Mouse (Mus musculus): ENCODE data around the gene Parp9.

The Parp9 gene

DNA sequence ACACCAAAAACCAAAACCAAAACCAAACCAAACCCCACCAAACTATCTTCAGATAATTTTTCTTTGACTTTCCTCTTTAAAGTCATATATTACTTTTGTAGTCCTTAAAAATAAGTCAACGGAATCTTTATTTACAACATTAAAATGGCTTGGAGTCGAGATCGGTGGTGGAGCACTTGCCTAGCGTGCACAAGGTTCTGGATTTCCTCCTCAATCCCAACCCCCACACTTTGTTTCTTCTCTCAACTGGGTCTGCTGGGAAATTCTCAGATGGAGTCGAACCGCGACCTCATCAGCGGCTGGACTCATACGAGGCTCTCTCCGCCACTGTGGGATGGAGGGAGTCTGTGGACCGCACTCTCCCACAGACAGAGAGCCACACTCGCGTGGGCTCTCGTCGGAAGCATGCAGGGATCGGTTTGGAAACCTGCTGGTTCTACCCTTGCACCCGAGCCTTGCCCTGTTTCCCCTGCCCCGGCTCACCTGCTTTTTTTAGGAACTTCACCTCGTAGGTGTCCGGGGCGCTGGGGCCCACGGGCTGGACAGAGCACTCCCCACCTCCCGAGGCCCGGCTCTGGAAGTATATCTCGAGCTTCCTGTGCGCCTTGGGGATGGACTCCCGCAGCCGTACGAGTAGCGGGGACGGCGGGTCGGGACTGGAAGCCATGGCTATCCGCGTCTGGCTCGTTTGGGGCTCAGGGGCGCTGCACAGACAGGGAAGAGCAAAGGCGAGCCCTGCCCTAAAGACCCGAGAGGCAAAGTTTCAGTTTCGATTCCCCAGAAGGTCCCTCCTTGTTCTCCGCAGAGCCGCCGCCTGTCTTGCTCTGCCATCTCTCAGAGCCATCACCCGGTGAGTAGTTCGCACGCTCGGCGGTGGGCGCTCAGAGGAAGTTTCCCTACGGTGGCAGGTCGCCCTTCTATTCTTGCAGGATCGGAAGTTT is at the start of gene Parp9, which contains the start of gene Dtx3l:
Parp9 (plus strand) TSS at position 260 of the 941 bp plus-strand sequence.
Dtx3l (minus strand) TSS at position 941 of the 941 bp plus-strand sequence.
- DNase-seq (ENCODE audit: low read depth, low spot score): peak; percentile 71

DNA sequence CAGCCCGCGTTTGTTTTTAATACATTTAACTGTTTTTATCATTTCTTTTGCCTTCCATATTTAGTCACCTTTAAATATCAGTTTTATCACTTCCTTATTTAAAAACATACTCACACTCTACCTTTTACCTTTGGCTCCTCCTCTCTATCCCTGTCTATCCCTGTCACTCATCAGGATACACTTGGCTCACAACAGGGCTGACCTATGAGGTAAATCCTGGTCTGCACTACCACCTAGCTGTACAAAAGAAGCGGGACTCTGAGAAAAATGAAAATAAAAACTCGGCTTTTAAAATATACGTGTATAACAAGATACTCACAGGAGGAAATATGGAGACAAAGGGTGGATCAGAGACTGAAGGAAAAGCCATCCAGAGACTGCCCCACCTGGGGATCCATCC is 49.4 kb upstream of the Parp9 start:
- no peak for DNase-seq (ENCODE audit: low read depth, low spot score)

DNA sequence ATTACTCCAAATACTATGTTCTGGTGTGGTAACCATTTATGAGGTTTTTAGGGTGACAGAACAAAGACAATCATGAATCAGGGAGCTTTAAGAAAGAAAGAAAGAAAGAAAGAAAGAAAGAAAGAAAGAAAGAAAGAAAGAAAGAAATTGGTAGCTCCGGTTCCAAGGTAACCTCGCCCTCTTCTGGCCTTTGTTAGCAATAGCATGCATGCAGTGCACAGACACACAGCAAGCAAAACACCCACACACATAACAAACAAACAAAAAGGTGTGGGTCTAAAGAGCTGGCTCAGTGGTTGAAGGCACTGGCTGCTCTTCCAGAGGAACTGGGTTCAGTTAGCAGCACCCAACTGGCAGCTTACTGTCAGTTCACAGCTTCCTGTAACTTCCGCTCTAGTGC is 47.6 kb upstream of the Parp9 start:
- peak; percentile 64 for DNase-seq (ENCODE audit: low read depth, low spot score)

DNA sequence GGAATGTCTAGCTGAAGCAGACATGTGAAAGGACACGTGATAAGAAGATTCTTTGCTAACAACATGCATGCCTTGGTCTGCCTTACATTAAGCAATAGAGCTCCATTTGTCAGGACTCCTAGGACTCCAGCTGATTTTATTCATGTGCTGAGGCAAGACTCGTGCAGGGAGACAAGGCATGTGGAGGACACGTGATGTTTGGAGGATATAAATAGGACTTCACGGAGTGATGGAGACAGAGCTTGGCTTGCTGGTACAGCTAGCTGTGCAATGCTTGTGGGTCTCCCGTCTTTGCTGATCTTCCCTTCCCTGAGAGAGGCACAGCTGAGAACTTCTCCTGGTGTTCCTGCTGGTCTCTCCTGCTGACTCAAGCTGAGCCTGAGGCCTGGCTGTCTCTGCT is 46.7 kb upstream of the Parp9 start:
- DNase-seq (ENCODE audit: low read depth, low spot score): peak; percentile 27

DNA sequence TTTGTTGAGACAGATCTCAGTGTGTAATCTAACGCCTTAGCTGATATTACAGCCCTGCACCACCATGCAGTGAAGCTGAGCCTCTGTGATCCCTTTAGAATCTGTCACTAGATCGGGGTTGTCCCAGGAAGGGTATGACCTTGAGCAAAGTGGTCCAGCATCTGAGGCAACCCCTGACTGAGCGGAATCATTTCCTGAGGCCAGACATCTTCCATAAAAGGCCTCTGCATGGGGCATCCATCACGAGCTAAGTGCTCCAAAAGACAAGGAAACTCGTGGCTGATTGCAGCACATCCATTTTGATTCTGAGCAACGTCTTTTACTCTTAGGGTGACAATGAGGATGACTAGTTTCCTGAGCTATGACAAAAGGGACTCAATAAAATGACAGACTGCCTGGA is 43.3 kb upstream of the Parp9 start:
- DNase-seq (ENCODE audit: low read depth, low spot score): peak; percentile 64

DNA sequence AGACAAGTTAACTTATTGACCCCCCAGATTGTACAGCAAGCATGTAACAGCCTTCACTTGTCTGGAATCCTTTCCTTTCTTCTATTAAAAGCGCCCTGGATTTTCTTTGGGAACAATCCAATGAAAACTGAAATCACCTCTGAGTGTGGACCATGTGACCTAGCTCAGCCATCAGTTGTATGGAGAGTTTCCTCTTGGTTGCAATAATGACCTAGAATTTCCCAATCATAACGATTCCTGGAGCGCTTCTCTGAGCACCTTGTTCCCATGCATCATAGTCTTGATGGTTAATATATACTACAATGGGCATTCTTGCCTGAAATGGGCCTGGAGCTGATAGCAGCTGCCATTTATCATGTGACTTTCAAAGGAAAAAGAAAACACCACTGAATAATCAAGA is 37.7 kb upstream of the Parp9 start:
- DNase-seq (ENCODE audit: low read depth, low spot score): no peak

DNA sequence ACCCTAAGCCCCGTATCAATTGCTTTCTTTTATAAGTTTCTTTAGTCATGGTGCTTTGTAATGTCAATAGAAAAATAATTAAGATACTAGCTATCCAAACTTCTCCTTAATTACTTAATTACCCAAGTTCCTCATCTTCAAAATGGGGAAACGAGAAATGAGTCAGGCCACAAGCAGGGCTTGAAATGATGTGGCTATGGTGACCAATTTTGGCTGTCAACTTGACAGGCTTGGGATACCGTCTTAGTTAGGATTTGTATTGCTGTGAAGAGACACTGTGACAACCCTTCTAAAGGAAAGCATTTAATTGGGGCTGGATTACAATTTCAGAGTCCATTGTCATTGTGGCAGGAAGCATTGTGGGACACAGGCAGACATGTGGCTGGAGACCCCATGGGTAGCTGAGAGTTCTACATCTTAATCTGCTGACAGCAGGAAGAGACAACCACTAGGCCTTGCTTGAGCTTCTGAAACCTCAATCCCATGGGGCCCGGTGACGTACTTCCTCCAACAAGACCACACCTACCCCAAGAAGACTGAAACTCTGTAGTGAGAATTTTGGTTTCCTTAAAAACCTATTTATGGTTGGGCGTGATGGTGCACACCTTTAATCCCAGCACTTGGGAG is 35.1 kb upstream of the Parp9 start:
- peak; percentile 58 for DNase-seq (ENCODE audit: low read depth, low spot score)

DNA sequence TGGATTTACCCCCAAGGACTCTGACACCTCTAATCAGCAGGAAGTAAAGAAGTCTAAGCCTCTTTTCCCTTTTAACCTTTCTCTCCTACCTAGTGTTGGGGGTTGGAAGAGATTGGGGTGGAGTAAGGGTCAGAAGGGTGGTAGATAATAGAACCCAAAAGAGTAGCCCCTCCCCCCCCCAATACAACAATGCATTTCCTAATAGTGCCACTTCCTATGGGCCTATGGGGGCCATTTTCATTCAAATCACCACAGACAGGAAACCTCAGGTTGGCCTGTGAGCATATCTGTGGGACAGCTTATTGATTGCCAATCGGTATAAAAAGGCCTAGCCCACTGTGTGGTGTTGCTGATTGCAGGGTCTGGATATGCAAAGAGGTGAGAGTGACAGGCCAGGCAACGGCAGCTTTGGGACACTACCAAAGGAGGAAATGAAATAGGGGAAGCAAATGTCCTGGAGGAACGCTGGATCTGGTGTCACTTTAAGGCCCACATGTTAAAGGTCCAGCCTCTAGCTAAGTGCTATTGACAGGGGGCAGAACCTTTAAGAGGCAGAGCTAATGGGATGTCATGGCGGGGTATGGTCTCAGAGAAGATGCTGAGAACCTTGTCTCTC is 34.0 kb upstream of the Parp9 start:
- peak; percentile 94 for DNase-seq (ENCODE audit: low read depth, low spot score)

DNA sequence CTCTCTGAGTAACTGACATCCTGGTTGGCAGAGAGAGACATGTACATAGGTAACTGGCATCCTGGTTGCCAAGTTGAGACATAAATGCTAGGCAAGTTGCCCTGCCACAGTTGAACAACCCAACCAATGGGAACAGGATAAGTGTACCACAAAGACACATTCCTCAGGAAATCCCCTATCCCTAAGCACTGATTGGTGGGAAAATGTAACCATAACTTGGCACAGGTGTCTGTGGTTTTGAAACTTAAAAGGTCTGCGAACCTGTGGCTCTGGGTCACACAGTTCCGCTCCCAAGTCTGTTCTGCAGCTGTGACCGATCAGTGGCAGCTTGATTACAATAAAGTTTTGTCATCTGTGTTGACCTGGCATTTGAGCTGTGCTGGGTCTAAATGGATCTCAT is 32.9 kb upstream of the Parp9 start:
- no peak for DNase-seq (ENCODE audit: low read depth, low spot score)

DNA sequence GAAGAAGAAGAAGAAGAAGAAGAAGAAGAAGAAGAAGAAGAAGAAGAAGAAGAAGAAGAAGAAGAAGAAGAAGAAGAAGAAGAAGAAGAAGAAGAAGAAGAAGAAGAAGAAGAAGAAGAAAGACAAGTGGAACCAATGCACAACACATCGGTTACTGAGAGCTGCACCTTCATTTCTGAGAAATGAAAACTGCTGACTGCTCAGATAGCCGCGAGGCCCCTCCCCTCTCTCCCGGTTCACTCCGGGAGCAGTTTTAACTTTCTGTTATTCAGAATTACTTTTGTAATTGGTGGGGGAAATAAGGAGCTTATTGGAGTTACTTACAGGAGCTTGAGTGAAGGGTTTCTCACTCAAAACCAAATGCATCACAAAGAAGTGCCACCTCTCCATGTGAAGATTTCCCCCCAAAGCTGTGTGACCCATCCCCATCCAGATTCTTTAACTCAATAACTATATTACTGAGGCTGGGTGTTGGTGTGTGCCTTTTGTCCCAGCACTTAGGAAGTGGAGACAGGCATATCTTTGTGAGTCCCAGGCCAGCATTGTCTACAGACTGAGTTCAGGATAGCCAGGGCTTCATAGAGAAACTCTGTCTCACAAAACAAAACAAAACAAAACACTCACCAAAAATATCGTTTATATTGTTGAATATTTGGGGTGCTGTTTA is 32.3 kb upstream of the Parp9 start:
- no peak for DNase-seq (ENCODE audit: low read depth, low spot score)

DNA sequence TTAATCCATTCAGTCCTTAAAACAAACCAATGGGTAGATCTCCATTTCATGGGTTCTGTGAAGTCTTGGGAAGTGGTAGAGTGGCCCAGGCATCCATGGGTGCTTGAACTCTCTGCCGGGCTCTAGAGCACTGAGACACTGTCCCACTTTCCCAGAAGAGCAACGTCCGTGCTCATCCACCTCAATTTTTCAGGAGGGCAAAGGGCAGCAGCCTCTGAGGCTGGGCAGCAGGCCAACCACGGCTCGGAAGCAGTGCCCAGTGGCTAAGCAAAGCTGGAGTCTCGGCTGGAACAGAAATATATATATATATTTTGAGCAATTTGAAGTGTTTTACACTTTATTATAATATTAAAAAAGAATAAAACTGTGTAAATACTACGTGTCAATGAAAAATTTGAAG is 31.4 kb upstream of the Parp9 start:
- no peak for DNase-seq (ENCODE audit: low read depth, low spot score)

DNA sequence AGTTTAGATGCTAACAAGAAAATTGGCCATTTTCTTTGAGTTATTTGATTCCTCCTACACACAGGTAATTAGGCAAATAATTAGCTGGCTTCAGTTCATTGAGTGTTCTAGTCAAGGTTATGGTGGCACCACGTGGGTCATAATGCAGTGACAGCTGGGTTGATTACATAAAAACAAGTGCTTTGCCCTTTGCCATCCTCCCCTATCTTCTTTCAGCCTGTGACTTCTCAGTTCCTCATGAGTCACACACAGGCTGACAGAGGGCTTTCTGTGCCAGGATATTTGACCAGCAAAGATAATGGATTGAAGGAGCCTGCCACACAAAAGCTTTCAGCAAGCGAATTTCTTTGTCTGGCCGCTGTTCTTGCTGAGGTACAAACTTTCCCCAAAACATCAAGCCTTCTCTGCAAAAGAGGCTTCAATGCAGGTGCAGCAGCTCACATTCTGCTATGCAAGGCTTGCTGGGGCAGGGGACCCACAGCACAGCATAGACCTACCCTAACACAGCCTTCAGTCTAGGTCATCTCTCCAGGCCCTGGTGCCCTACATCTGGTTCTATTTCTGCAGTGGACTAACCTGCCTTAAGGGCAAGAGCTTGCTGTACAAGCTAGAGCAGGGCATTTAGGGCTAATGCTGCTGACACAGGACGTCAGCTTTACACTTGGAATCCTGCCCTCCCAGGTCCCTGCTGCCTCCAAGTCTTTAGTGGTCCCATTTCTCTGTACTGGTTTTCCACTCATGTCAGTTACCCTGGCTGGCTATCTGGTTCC is 30.7 kb upstream of the Parp9 start:
- no peak for DNase-seq (ENCODE audit: low read depth, low spot score)

DNA sequence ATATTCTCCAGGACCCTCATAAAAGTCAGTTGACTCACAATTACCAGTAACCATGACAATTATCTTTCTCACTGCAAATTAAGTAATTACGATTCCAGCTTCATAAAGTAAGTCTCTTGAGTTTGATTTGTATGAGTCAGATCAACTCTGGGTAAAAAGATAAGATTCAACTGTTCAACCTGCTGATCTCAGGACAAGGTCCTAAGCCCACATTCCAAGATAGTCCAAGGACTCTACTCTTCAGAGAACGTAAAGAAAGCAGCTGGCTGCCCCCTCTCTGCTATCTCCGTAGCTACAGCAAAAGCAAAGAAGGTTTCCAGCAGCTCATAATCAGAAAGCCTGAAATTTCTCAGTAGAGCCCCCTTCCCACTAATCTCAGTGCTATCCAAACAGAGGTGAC is 26.8 kb upstream of the Parp9 start:
- no peak for DNase-seq (ENCODE audit: low read depth, low spot score)

DNA sequence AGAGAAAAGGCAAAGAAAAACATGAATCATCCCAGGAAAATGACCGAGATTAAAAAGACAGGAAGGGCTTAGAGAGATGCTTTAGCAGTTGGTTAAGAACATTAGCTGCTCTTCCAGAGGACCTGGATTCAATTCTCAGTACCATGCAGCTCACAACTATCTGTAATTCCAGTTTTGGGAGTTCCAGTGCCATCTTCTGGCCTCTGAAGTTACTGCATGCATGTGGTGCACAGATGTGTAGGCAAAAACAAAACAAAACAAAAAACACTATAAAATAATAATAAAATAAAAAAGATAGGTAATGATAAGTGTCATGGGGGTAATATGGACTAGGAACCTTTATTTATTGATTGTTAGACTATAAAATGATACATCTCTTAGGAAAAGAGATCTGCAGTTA is 24.7 kb upstream of the Parp9 start:
- peak; percentile 74 for DNase-seq (ENCODE audit: low read depth, low spot score)

DNA sequence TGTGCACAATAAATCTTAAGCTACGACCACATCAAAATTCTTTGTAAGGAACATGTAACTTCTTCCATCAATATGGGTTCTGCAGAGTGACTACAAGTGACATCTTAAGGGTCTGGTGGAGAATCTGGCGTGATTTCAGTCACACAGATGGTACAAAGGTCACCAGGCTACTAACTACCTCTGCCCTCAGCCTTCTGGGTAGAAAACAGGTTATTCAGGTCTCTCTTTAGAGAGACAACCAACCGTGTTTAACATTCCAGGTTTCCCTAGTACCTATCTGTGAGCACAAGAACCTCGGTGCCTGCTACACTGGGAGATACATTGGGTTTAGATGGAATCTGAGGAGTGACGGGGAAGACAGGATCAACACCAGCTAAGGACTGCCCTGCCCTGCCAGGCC is 24.0 kb upstream of the Parp9 start:
- no peak for DNase-seq (ENCODE audit: low read depth, low spot score)

DNA sequence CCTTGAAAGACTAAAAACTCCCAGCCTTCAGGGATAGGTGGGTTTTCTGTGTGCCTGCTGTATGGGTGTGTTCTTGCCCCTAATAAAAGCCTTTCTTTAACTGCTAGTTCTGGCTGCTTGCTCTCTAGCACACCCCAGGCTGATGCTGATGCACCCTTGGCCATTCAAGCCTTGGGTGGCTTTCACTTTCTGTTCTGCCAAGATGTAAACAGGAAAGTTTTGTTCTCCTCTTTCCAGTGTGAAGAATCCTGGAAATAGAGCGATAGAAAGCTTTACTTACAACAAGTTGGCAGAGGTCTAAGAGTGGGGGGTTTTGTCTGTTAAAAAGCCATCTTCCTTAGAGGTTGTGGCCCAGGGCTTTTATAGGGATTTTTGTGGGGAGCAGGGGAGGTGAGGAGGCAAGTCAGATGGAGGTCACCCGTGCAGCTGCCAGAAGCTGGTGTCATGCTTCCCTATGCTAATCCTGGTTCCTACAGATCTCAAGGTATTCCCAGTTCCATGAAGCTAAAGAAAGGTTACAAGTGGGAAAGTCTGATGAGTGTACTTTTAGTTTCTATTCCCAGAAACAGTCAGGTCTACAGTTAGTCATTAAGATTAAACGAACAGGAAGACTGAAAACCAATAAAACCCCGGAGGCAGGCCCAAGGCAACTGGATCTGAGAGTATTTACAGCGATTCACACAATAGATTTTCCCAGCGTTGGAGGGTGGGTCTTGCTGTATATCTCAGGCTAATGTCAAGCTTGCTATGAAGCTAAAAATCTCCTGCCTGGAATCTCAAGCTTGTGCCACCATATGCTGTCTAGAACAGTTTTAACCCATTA is 19.3 kb upstream of the Parp9 start:
- DNase-seq (ENCODE audit: low read depth, low spot score): no peak

DNA sequence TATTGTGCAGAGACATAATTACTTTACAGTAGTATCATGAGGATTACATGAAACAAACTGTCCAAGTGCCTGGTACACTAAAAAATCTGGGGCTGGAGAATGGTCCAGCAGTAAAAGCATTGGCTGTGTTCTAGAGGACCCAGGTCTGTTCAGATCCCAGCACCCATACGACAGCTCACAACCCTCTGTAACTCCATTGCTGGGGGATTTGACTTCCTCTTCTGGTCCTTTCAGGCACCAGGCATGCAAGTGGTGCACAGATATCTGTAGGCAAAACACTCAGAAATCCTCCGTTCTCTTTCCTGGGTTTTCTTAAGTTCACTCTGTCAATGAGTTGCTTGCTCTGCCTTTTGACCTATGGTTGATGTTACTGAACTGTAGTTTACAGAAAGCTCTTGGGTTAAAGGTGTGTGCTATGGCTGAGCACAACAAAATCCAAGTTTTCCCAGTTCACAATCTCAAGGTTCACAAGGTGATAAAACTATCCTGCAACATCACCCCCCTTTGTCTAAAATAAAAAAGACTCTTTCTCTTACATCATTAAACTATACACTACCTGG is 16.5 kb upstream of the Parp9 start:
- no peak for DNase-seq (ENCODE audit: low read depth, low spot score)

DNA sequence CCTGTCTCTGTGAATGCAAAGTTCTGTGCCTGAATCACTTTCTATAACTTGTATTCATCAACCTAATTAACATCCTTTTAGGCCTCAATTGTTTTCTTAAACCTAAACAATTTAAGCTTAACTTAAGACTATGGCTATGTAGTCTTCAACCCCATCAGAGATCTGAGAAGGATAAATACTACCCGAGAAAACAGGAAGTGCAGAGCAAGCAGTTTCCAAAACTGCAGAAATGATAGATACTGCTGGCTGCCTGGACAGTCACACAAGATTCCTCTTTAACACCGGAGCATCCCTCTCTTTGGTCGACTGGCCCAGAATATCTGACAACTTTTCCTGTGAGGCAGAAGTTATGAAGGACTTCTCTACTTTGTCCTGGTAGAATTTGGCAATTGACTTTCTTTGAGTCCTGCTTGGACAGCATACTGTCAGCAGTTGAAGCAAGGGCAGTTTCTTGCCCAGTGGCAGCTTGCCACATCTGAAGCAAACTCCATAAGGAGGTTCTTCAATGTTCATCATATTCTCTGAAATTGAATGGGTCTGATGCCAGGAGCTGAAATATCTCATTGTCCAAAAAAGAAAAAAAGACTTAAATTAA is 15.9 kb upstream of the Parp9 start:
- DNase-seq (ENCODE audit: low read depth, low spot score): no peak

DNA sequence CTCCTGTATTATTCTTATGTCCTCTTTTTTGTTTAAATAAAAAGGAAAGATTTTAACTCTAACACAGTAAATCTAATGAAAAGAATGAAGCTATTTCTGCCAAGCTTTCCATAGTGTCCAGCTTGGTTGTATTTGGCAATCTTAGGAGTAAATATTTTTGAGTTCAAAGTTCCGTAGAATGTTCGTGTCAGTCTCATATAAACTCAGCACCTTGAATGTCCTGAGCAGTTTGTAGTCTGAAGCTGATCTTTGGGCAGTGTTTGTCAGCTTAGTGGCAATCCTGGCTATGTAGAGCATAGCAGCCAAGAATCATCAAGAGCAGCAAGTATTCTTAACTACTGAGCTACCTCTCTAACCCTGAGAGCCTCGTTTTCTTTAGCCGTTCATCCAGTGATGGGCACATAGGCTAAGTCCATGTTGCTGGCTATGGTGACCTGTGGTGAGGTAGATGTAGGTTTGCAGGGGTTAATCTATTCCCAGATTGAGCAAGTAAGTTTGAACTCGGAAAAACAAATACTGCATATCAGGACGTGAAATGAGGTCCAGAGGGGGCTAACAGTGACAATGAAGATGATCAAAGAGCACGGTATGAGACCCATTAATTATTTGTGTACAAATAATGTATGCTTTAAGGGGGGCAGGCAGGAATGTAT is 14.6 kb upstream of the Parp9 start:
- no peak for DNase-seq (ENCODE audit: low read depth, low spot score)
